Mouse (Mus musculus): ENCODE data around the gene Zfp119b. TPM values are rescaled to one million over a fixed set of nuclear protein-coding genes. Genes with fewer than 3 reads are reported as not detected.
A peak's percentile ranks its signal among the peaks of the same experiment; 100 is the strongest.

The Zfp119b gene
- polyA plus RNA-seq, 1 experiment: 0.69 TPM

DNA sequence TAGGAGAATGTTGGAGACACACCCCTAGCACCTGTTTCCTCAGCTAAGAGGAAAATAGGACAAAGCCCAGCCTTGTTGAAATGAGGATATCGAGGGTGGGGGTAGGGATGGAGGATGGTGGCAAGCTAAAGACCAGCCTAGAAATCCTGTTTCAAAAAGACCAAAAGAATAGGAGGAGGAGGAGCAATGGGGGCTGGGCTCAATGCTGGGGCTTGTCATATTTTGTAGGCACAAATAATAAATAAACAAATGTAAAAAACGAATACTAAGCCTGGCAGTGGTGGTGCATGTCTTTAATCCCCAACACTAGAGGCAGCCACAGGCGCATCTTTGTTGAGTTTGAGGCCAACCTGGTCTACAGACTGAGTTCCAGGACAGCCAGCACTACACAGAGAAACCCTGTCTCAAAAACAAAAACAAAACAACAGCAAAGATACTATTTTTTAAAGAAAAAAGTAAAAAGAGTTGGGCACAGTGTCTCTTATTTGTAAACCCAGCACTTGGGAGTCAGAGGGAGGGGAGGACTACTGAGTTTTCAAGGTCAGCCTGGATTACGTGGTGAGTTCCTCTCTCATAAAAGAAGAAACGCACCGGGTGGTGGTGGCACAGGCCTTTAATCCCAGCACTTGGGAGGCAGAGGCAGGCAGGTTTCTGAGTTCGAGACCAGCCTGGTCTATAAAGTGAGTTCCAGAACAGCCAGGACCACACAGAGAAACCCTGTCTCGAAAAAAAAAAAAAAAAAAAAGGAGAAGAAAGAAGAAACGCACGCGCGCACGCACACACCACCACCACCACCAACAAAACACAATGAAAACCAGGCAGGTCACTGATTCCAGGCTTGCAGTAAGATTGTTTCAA is 8.7 kb upstream of the Zfp119b start:
- H3K27ac ChIP-seq (ENCODE audit: insufficient read depth, low read depth, low read length): 0 out of 2 replicates have a peak overlapping the region, but pooled peaks have one; percentile 36
- no peaks in the 10 kb centered on the region for H3K27me3 ChIP-seq (replicated peaks; ENCODE audit: control insufficient read depth, insufficient read depth, low read length)
- H3K36me3 ChIP-seq (ENCODE audit: control insufficient read depth, insufficient read depth, low read length): no peaks in the 10 kb centered on the region
- peaks cover 10% of the 10 kb centered on the region; the same call in 1 of the 2 replicates for H3K4me1 ChIP-seq (ENCODE audit: control insufficient read depth, insufficient read depth, low read length)
- no peak for TF ChIP-seq POLR2A (IDR thresholded peaks at IDR 0.05; ENCODE audit: low read depth, low read length)
- no peak for TF ChIP-seq CTCF (conservative IDR thresholded peaks at IDR 0.05; ENCODE audit: insufficient read depth, insufficient read length, low read depth, low read length)
- DNase-seq: no peak
- 80% methylated on average over 13 of the region's 13 CpGs for WGBS
- peak overlapping the region; percentile 33; the same call in 1 of the 2 replicates for H3K4me3 ChIP-seq (ENCODE audit: insufficient read depth, low read depth, low read length)

GRCm38 (mm10) chr17:55957168-55957567 is 7.9 kb upstream of the Zfp119b start:
- peak; percentile 76 for DNase-seq
- Histone ChIP-seq H3K27me3 (replicated peaks; ENCODE audit: control insufficient read depth, insufficient read depth, low read length) (no peaks in the 10 kb centered on the region), H3K27ac (ENCODE audit: insufficient read depth, low read depth, low read length) (no peak overlapping the region), H3K4me3 (ENCODE audit: insufficient read depth, low read depth, low read length) (no peak overlapping the region), H3K4me1 (ENCODE audit: control insufficient read depth, insufficient read depth, low read length) (peaks cover 10% of the 10 kb centered on the region; the same call in 1 of the 2 replicates), H3K36me3 (ENCODE audit: control insufficient read depth, insufficient read depth, low read length) (no peaks in the 10 kb centered on the region)
- WGBS: 15% methylated on average over 9 of the region's 9 CpGs
- TF ChIP-seq POLR2A (IDR thresholded peaks at IDR 0.05; ENCODE audit: low read depth, low read length) (no peak), CTCF (conservative IDR thresholded peaks at IDR 0.05; ENCODE audit: insufficient read depth, insufficient read length, low read depth, low read length) (peak; percentile 79)

- TF ChIP-seq POLR2A (IDR thresholded peaks at IDR 0.05; ENCODE audit: low read depth, low read length): no peak
- peak overlapping the region; percentile 62 for H3K4me3 ChIP-seq (ENCODE audit: insufficient read depth, low read depth, low read length)
Measured at GRCm38 (mm10) chr17:55956591-55956990, 7.3 kb upstream of the Zfp119b start.

DNA sequence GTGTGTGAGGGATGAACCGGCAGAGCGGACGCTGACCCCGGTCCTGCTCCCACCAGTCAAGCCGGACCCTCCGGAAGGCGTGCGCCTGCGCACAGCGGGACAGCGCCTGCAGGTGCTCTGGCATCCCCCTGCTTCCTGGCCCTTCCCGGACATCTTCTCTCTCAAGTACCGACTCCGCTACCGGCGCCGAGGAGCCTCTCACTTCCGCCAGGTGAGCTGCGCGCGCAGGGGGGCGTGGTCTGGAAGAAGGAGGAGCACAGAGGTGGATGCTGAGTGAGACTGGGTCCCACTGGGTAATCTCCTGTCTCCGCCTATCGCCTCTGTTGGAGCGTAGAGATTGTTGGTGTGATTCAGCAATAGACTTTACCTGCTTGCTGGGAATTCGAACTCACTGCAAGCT is 6.8 kb upstream of the Zfp119b start:
- DNase-seq: peak; percentile 88

More at GRCm38 (mm10) chr17:55956591-55956990, 7.3 kb upstream of the Zfp119b start:
- Histone ChIP-seq H3K27me3 (replicated peaks; ENCODE audit: control insufficient read depth, insufficient read depth, low read length) (no peaks in the 10 kb centered on the region), H3K27ac (ENCODE audit: insufficient read depth, low read depth, low read length) (no peak overlapping the region), H3K36me3 (ENCODE audit: control insufficient read depth, insufficient read depth, low read length) (no peaks in the 10 kb centered on the region), H3K4me1 (ENCODE audit: control insufficient read depth, insufficient read depth, low read length) (peaks cover 10% of the 10 kb centered on the region; the same call in 1 of the 2 replicates)
- WGBS: 42% methylated on average over 6 of the region's 6 CpGs
- DNase-seq: no peak

DNA sequence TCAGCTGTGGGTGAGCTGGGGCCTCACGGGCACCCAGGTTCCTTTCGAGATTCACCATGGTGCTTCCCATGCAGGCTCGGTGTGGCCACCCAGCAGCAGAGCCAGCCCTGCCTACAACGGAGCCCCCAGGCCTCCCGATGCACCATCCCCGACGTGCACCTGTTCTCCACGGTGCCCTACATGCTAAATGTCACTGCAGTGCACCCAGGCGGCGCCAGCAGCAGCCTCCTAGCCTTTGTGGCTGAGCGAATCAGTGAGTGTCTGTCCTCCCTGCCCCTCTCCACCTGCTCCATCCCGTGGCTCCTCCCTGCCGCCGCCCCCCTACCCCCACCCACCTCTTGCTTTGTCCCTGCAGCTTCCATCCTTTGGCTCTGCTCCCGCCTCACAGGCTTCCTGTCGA is 4.9 kb upstream of the Zfp119b start:
- Histone ChIP-seq H3K36me3 (ENCODE audit: control insufficient read depth, insufficient read depth, low read length) (no peaks in the 10 kb centered on the region), H3K4me1 (ENCODE audit: control insufficient read depth, insufficient read depth, low read length) (peaks cover 7% of the 10 kb centered on the region; the same call in 1 of the 2 replicates), H3K27ac (ENCODE audit: insufficient read depth, low read depth, low read length) (no peak overlapping the region), H3K27me3 (replicated peaks; ENCODE audit: control insufficient read depth, insufficient read depth, low read length) (no peaks in the 10 kb centered on the region), H3K4me3 (ENCODE audit: insufficient read depth, low read depth, low read length) (no peak overlapping the region)
- no peak for DNase-seq
- WGBS: 45% methylated on average over 16 of the region's 16 CpGs
- no peak for TF ChIP-seq POLR2A (IDR thresholded peaks at IDR 0.05; ENCODE audit: low read depth, low read length)
- no peak for TF ChIP-seq CTCF (conservative IDR thresholded peaks at IDR 0.05; ENCODE audit: insufficient read depth, insufficient read length, low read depth, low read length)

More for the DNA sequence above, 6.8 kb upstream of the Zfp119b start:
- peaks cover 10% of the 10 kb centered on the region; the same call in 1 of the 2 replicates for H3K4me1 ChIP-seq (ENCODE audit: control insufficient read depth, insufficient read depth, low read length)
- WGBS: 3% methylated on average over 26 of the region's 26 CpGs
- no peak overlapping the region for H3K27ac ChIP-seq (ENCODE audit: insufficient read depth, low read depth, low read length)
- H3K36me3 ChIP-seq (ENCODE audit: control insufficient read depth, insufficient read depth, low read length): no peaks in the 10 kb centered on the region
- TF ChIP-seq CTCF (conservative IDR thresholded peaks at IDR 0.05; ENCODE audit: insufficient read depth, insufficient read length, low read depth, low read length) (no peak), POLR2A (IDR thresholded peaks at IDR 0.05; ENCODE audit: low read depth, low read length) (no peak)
- H3K4me3 ChIP-seq (ENCODE audit: insufficient read depth, low read depth, low read length): peak overlapping the region; percentile 62
- no peaks in the 10 kb centered on the region for H3K27me3 ChIP-seq (replicated peaks; ENCODE audit: control insufficient read depth, insufficient read depth, low read length)

DNA sequence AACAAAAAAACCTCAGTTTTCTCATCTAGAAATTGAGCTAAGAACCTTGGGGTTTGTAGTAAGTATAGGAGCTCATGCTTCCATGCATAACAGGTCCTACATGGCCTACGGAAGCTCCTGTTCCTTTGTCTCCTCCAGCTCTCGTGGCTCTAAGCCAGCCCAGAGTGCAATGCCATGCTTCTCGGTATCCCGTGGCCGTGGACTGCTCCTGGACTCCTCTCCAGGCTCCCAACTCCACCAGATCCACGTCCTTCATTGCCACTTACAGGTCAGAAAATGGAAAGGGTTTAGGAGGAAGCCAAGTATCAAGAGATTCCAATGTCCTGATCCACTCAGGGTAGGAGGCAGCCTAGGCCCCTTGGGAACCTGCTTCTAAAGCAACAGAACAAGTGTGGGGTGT is 4.5 kb upstream of the Zfp119b start:
- 80% methylated on average over 6 of the region's 6 CpGs for WGBS

DNA sequence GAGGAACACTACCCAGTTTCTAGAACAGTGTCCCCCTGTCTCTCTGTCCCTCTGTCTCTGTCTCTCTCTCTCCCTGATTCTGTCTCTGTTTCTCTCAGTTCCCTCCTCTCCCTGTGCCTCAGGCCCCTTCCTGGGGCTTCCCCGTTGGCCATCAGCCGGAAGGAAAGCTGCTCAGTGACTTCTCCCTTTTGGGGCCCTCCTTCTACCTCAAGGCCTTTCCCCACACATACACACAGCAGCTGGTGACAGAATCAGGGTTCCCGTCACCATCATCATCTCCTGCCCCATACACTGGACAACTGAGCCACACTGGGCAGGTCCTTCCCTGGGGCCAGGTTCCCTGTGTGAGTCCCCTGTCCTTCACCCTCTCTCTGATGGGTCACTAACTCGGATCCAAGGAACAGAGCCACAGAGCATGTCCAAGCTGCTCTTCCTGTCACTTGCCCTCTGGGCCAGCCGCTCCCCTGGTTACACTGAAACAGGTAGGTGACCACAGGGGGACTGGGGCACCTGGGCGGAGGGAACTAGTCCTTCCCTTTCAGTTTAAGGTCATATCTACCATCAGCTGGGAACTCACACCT is 3.2 kb upstream of the Zfp119b start, which contains the start of gene Ebi3:
Ebi3 (plus strand) TSS at position 194 of the 581 bp plus-strand sequence.
- no peak for DNase-seq
- peaks cover 4% of the 10 kb centered on the region; the same call in 1 of the 2 replicates for H3K4me1 ChIP-seq (ENCODE audit: control insufficient read depth, insufficient read depth, low read length)
- TF ChIP-seq POLR2A (IDR thresholded peaks at IDR 0.05; ENCODE audit: low read depth, low read length) (no peak), CTCF (conservative IDR thresholded peaks at IDR 0.05; ENCODE audit: insufficient read depth, insufficient read length, low read depth, low read length) (no peak)
- no peak within 1 kb of the TSS for H3K4me3 ChIP-seq (ENCODE audit: insufficient read depth, low read depth, low read length)
- no peaks in the 10 kb centered on the region for H3K27me3 ChIP-seq (replicated peaks; ENCODE audit: control insufficient read depth, insufficient read depth, low read length)
- 71% methylated on average over 6 of the region's 6 CpGs for WGBS
- H3K36me3 ChIP-seq (ENCODE audit: control insufficient read depth, insufficient read depth, low read length): no peaks in the 10 kb centered on the region
- no peak within 1 kb of the TSS for H3K27ac ChIP-seq (ENCODE audit: insufficient read depth, low read depth, low read length)

More for the DNA sequence above, 4.5 kb upstream of the Zfp119b start:
- Histone ChIP-seq H3K4me1 (ENCODE audit: control insufficient read depth, insufficient read depth, low read length) (peaks cover 7% of the 10 kb centered on the region; the same call in 1 of the 2 replicates), H3K36me3 (ENCODE audit: control insufficient read depth, insufficient read depth, low read length) (no peaks in the 10 kb centered on the region), H3K27me3 (replicated peaks; ENCODE audit: control insufficient read depth, insufficient read depth, low read length) (no peaks in the 10 kb centered on the region), H3K27ac (ENCODE audit: insufficient read depth, low read depth, low read length) (no peak overlapping the region), H3K4me3 (ENCODE audit: insufficient read depth, low read depth, low read length) (no peak overlapping the region)
- TF ChIP-seq POLR2A (IDR thresholded peaks at IDR 0.05; ENCODE audit: low read depth, low read length) (no peak), CTCF (conservative IDR thresholded peaks at IDR 0.05; ENCODE audit: insufficient read depth, insufficient read length, low read depth, low read length) (no peak)
- DNase-seq: no peak
